Mouse (Mus musculus): Measurements from ENCODE around the gene Syne1.

The Syne1 gene

GRCm38 (mm10) chr10:5014976-5015375 is 536.3 kb downstream of the Syne1 start:
- in situ Hi-C loops (cut with MboI; ENCODE audit: low sequenced_read_pairs): no loop called here

GRCm38 (mm10) chr10:5012004-5012403 is 539.3 kb downstream of the Syne1 start:
- in situ Hi-C loops (cut with MboI; ENCODE audit: low sequenced_read_pairs): no loop called here

- in situ Hi-C loops (cut with MboI; ENCODE audit: low sequenced_read_pairs): no loop called here
Observed at GRCm38 (mm10) chr10:5008795-5009366, 542.4 kb downstream of the Syne1 start.

GRCm38 (mm10) chr10:4996592-4996991 is 554.7 kb downstream of the Syne1 start:
- in situ Hi-C loops (cut with MboI; ENCODE audit: low sequenced_read_pairs): no loop called here

GRCm38 (mm10) chr10:4993802-4994201 is 557.5 kb downstream of the Syne1 start:
- in situ Hi-C loops (cut with MboI; ENCODE audit: low sequenced_read_pairs): no loop called here

- in situ Hi-C loops (cut with MboI; ENCODE audit: low sequenced_read_pairs): no loop called here
Observed at GRCm38 (mm10) chr10:4983919-4984318, 567.4 kb downstream of the Syne1 start.

- in situ Hi-C loops (cut with MboI; ENCODE audit: low sequenced_read_pairs): no loop called here
Observed at GRCm38 (mm10) chr10:4977374-4977773, 573.9 kb downstream of the Syne1 start.

GRCm38 (mm10) chr10:4976557-4976956 is 574.7 kb downstream of the Syne1 start:
- in situ Hi-C loops (cut with MboI; ENCODE audit: low sequenced_read_pairs): no loop called here

GRCm38 (mm10) chr10:4974246-4974645 is 577.0 kb downstream of the Syne1 start:
- in situ Hi-C loops (cut with MboI; ENCODE audit: low sequenced_read_pairs): no loop called here

GRCm38 (mm10) chr10:4972026-4972425 is 579.3 kb downstream of the Syne1 start:
- in situ Hi-C loops (cut with MboI; ENCODE audit: low sequenced_read_pairs): no loop called here

- in situ Hi-C loops (cut with MboI; ENCODE audit: low sequenced_read_pairs): no loop called here
Observed at GRCm38 (mm10) chr10:4971586-4971985, 579.7 kb downstream of the Syne1 start.

GRCm38 (mm10) chr10:4971156-4971555 is 580.1 kb downstream of the Syne1 start:
- in situ Hi-C loops (cut with MboI; ENCODE audit: low sequenced_read_pairs): no loop called here
